Mouse (Mus musculus) thymus, adult 18-20 months (tissue): ENCODE results near the gene Mysm1.
A peak's percentile ranks its signal among the peaks of the same experiment; 100 is the strongest.

Source experiments
- DNase-seq, 2 experiments: peaks; one replicate each; pipeline ENCODE4 v3.0.0; 2022; ENCODE audit warnings: mixed read lengths in 2 of 2

Mysm1 gene

DNA sequence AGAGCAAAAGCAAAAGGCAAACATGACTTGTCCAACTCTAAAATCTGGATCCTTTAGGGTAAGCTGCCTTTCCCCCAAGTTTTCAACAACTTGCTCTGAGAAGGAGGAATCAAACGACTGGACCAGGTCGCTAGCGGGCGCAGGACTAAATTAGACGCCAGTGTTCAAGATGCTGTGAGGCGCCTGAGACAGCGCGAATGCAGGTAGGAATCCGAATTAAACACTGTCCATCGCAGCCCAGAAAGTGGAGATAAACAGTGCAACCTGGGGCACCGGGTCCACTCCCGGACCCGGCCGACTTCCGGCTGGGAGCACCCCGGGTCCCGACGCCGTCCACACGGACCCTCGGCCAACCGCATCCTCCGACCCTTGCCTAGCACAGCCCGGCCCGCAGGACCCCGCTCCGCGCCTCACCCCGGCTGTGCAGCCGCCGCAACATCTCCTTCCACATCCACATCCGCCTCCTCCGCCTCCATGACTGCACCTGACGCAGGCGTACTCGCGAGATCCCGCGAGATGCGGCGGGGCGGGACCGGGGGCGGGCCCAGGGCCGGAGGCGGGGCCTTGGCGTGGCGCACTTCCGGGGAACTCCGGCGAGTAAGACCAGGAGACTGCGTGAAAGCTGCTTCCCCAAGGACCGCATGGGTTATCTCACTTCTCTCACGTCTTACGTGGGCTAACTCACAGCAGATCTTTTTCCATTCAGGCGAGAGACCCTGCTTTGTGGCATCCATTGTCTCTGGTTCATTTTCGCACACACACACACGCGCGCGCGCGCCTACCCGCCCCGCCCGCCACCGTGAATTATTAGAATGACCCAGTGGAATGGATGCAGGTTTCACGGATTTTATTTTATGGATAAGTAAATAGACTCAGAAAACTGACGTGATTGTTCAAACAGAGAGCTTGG lies at the start of gene Mysm1:
TSS of gene Mysm1 (minus strand) at position 511 of the 910 bp plus-strand sequence.
- DNase-seq: peak; percentile 90 to 92

DNA sequence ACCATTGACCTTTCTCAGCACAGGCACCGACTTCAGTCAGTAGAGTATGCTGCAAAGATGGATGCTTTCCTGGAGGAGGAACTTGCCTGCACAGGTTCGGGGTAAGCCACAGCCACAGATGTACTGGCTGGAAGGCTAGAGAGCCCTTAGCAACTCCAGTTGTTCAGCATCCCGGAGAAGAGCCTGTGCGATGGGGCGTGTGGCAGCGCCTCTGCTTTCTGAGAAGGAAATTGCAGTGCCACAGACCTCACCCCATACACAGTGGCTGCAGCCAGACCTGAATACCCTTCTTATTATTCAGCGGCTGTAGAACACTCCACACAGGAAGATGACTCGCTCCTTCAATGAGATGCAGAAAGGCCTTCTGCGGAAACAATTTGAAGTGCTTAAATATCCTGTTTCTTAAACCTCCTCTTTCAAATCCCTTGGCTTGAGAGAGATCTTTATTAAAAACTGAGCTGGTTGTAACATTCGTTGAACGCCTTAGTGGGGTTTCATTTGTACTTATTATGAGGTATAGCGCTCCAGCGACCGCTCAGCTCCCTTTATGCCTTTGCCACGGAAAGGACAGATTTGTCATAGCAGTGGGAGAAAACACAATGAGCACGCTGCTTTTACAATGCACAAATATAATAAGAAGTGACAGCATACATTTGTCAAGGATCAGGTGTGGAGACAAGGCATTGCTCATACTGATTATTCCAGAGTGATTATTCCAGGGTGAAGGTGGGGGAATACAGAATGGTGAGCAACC lies 47.1 kb upstream of the Mysm1 start:
- DNase-seq: no peak

DNA sequence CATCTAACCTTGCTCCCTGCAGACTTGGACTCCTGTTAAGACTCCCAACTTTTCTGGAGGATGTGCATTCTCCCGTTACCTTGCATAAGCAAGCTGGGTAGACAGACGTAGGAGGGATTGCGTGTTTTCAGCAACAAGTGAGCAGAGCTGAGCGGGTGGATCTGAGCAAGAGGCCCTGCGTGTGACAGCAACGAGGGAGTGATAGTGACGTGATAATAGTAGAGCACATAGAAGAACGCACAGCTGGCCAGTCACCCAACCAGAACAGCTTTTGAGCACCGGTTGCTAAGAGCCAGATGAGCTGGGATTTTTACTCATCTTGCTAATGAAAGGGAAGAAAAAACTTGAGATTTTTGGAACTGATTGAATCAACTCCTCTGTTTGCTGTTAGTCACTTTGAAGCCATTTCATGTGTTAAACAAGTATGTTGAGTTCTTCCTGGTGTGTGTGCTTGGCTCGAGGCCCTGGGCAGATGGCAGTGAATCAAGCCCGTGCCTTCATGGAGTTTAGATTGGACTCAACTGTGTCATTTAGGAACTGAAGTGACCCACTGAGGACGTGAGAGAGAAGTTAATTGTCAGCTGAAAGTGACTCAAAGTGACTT lies 44.6 kb upstream of the Mysm1 start:
- no peak for DNase-seq

DNA sequence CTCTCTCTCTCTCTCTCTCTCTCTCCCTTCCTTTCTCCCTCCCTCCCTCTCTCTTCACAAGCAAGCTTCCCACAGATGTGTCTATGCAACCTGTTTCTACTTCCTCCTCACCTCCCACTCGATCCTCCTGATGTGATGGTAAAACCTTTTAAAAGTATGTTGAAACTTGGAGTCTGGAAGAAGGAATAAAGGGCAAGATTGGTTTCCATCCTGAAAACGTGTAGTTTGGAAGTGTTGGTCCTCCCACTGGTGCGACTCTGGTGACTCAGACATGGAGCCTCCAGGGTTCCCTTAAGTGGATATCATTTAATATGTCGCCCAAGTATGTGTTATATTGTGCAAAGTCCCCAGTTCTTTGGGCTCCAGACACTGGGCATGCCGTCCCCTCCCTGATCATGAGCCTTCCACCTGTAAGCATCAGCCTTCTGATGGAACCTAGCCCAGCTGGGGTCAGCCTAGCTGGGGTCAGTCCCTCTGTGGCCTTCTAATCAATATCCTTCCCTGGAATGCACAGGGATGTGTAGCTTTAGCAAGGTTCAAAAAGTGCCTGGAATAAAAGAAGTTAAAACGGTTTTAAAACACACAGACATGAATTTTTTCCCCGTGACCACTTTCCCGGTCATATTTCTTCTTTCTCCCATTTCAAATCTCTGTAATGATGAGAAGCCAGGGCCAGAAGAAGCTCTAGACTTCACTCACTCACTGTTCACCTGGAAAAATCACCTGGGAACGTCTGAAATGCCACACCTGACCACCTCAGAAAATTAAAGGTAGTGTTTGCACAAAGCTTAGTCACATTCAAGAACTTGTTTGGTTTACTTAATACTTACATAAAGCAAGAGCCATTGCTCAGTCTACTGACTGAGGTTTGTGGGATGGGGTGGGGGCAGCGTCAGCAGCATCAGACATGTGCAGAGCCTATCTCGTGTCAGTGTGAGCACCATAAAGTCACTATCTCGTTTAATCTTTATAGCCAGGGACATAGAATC lies 43.0 kb upstream of the Mysm1 start:
- DNase-seq: no peak

- no peak for DNase-seq
Measured at GRCm38 (mm10) chr4:95020201-95020600, 41.3 kb upstream of the Mysm1 start.

DNA sequence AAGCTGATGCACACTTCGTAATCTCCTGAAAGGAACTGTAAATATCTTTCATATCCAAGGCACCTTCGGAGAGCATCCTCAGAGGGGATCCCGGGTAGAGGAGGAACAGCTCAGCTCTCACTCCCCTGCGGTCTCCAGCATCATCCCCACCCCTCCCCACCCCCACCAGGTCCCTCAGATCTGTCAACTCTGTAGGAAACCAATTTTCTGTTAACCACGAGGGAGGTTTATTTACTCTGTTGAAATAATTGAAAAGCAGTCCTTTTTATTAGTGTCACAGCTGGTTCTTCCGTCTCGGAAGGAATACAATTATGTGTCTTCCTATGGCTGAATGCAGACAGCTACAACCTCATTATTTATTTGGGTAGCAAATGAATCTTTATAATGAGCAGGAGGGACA lies 39.3 kb upstream of the Mysm1 start:
- no peak for DNase-seq

DNA sequence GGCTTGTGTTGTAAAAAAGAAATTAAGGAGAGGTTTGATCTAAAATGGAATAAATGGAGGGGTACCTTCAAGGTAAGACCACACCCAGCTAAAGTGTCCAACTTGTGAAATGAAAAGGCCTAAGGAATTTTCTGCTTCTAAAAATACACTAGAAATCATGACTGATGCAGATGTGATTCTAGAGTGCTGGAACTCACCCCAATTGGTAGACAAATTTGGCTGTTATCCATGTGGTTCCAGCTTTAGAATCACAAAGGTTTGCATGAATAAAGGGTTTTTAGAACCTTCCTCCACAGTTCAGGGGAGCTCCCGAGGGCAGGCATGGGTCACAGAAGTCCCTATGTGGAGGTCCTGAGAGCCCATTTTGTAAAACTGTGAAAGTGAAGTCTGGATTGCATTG lies 33.8 kb upstream of the Mysm1 start:
- no peak for DNase-seq

DNA sequence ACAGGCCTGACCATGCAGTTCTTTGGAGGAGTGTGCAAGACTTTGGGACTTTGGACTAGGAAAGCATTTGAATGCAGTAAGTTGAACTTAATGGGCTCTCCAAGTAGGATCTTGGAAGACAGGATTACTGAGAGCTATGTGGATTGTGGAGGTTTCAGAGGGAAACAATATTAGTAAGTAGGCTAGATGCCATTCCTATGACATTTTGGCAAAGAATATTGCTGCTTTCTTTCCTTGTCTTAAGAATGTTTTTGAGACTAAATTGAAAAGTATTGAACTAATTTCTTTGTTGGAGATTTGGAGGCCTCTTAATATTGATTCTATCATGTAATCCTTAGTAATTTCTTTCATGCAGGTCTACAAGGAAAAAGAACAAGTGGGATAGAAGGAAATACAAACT lies 33.4 kb upstream of the Mysm1 start:
- no peak for DNase-seq

GRCm38 (mm10) chr4:95008175-95009057 lies 29.5 kb upstream of the Mysm1 start:
- DNase-seq: peak; percentile 13 to 23

DNA sequence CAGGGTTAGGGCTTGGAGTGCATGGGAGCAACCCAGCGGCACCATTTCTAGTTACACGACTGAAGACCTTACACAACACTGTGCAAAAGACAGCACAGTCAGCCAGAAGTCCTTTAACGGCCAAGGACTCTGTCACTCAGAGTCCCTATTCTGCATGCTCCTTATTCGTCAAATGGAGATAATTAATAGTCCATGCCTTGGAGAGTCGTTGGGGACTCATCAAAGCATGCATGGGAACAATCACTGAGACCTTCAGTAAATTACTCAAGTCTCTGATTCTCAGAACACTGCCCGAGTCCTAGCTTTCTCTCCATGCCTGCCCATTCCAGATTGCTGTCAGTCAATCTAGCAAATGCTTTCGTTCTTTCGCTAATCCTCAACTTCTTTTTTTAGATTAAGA lies 28.9 kb upstream of the Mysm1 start:
- no peak for DNase-seq

GRCm38 (mm10) chr4:95005251-95005830 lies 26.4 kb upstream of the Mysm1 start:
- no peak for DNase-seq

DNA sequence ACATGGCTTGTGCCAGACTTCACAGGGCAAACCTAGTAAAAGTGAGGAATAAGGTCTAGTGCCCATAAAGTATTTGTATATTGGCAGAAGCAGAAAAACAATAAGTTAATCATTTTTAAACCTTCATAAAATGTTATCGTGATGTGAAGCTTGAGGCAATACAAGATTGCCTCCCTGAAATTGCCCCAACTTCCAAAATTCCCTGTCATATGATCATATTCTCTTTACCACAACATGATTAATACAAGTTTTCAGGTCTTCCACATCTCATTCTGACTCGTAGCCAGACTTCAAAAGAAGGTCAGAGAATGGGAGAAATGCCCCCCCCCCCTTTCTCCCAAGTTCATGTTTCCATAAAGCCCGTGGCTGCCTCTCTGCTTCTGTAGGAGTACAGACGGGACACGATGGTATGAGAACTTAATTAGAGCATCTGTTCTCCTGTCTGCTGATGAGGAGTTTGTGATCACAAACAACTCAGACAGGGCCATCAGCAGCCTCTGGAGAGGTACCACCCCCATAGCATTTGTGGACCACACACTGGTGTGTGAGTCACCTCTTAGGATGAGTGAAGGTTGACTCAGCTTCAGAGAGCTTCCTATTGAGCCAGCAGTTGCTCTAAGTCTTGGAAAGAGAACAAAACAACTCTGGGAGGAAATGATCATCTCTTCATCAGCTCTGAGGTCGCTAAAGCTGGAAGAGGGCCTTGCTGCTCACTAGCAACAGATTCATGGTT lies 22.3 kb upstream of the Mysm1 start:
- DNase-seq: no peak

GRCm38 (mm10) chr4:95000147-95000546 lies 21.2 kb upstream of the Mysm1 start:
- no peak for DNase-seq

- DNase-seq: no peak
Measured at GRCm38 (mm10) chr4:94999249-94999648, 20.3 kb upstream of the Mysm1 start.

GRCm38 (mm10) chr4:94995862-94996261 lies 17.0 kb upstream of the Mysm1 start:
- DNase-seq: no peak

DNA sequence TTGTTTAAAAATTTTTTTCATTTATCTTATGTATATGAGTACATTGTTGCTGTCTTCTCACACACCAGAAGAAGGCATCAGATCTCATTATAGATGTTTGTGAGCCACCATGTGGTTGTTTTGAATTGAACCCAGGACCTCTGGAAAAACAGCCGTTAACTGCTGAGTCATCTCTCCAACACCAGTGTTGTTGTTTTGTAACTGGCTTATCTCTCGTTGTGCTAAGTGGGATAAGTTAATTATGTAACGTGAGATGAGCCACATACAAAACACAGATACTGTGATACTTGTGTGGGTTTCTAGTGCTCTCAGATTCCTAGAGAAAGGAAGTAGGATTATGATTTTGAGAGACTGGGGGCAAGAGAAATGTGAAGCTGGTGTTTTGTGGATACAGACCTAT lies 11.3 kb upstream of the Mysm1 start:
- DNase-seq: no peak

GRCm38 (mm10) chr4:94987725-94988124 lies 8.8 kb upstream of the Mysm1 start:
- DNase-seq: no peak

- DNase-seq: no peak
Measured at GRCm38 (mm10) chr4:94979500-94979915, 608 bp upstream of the Mysm1 start.

GRCm38 (mm10) chr4:94973321-94973720 lies 5.6 kb downstream of the Mysm1 start:
- no peak for DNase-seq

DNA sequence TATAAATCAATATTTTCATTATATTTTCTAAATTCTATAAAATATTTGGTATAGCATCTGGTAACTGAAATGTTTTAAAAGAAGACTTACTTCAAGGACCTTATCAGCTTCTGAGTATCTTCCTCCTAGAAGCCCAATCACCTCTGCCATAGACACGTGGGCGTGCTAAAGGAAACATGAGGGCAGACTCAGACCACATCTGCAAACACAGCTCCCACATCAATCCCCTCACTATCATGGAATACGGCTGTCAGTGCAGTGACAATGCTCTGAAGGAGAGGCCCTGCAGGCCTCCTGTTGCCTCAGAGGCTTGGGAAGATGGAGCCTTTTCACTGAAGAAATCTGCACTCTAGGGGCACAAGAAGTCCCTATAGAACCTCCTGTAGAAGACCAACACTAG lies 26.1 kb downstream of the Mysm1 start:
- no peak for DNase-seq
